Mouse (Mus musculus): Measurements from ENCODE around the gene Unc119.

Gene Unc119

DNA sequence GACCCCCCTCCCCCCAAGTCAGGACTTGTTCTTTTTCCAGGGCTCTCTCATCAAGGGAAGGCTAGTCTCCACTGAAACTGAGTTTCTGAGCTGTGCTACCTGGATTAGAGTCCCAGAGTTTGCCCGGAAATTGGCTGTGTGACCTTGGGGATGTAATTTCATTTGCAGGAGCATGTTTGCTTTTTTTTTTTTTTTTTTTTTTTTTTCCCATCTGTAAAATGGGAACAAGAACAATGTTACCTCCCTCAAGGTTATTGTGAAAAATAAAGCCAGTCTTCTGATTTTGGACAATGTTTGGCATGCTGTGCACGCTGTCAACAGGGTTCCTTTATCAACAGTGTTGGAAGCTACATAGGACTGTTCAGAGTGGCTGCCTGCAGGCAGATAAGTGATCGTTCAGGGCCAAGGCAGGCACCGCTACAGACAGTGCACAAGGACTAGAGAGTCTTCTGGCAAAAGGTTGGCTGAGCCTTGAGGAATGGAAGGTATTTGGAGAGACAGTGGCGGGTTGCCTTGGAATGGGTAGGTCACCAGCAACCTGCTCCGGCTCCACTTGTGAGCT, 1.1 kb downstream of the Unc119 start:
- DNase-seq (ENCODE audit: low spot score) = no peak

DNA sequence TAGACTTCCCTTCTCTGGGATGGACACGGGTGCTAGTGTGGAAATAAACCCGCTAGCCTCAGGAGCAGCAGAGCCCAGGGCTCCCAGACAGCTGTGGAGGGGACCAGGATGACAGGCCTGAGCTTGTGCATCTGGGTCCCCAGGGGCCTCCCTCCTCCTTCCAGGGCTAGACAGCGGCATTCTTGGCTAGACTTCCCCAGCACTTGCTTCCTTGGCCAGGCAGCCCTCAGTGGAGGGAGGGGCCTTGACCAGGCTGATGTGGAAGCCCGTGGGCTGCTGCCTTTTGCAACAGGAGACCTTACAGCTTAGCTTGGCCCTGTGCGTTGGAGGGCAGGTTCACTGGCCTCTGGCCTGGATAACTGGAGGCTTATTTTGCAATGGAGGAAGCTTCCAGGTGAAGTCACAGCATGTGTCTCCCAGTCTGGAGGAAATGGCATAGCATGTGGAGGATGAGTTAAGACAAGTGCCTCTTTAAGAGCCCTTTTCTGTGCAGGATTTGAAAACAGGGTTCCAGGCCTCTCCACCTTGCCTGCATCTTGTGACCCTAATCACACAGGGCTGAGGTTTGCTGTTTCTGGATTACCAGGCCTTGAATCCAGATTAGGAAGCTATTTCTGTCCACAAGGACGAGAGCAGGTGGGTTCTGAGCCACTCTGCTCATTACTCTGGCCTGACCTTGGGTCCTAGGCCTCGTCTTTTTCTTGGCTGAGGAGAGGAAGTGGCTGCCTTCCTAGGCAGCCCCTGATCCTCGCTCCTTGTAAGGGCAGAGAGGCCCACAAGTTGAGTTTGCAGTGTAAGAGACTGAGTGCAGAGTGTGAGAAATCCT, 1.8 kb downstream of the Unc119 start:
- peak; percentile 26 for DNase-seq (ENCODE audit: low spot score)

DNA sequence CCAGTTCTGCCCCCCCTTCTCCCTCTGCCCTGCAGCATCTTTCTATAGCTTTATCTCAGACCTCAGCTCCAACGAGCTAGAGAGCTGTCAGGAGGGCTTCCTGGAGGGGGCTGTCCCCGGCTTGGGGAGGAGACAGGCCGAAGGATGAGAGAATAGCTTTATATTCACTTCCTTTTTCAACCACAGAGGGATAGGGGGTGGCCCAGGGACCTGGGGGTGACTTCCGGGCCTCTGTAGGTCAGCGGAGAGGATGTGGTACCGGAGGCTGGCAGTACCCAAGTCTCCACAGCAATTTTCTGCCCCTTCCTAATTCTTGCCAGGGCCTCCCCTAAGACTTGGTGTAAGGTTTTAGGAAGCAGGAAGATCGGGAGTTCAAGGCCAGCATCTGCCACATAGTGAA, 2.5 kb downstream of the Unc119 start:
- no peak for DNase-seq (ENCODE audit: low spot score)

DNA sequence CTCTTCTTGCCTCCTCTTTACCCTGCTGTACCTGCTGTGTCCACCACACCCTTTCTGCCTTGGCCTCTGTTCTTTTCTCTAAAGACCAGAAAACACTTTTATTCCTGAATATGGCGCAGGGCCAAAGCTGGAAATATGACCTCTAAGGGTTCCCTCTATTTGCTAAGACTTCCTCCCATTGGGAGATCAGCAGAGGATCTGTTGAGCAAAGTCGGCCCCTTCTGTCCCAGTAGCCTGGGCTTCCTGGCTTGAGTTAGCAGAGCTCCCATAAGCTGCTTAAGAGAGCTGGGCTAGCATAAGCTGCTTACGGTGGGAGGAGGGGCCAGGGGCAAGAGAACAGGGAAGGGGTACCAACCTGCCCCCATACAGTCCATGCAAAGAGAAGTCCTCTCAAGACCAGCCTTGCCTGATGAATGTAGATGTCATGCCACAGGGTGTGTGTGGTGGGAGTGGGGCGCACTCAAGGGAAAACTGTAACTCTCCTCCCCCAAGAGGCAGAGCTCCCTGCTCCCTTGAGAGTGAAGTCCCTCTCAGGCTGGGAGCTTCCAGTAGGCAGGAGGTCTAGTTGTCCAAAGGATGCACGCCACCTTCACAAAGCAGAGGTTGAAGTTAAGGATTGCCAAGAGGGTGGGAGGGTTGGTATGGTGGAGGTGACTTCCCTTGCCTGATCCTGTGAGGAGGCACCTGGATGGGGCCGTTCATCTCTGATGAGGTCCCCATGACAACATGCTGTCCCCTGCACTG, 3.2 kb downstream of the Unc119 start:
- DNase-seq (ENCODE audit: low spot score) = no peak

- DNase-seq (ENCODE audit: low spot score) = peak; percentile 91
Measured at GRCm38 (mm10) chr11:78347070-78347754, 3.9 kb downstream of the Unc119 start.

GRCm38 (mm10) chr11:78347908-78348307, 4.6 kb downstream of the Unc119 start:
- DNase-seq (ENCODE audit: low spot score) = no peak

- DNase-seq (ENCODE audit: low spot score) = peak; percentile 31
Measured at GRCm38 (mm10) chr11:78348474-78348873, 5.2 kb downstream of the Unc119 start.

DNA sequence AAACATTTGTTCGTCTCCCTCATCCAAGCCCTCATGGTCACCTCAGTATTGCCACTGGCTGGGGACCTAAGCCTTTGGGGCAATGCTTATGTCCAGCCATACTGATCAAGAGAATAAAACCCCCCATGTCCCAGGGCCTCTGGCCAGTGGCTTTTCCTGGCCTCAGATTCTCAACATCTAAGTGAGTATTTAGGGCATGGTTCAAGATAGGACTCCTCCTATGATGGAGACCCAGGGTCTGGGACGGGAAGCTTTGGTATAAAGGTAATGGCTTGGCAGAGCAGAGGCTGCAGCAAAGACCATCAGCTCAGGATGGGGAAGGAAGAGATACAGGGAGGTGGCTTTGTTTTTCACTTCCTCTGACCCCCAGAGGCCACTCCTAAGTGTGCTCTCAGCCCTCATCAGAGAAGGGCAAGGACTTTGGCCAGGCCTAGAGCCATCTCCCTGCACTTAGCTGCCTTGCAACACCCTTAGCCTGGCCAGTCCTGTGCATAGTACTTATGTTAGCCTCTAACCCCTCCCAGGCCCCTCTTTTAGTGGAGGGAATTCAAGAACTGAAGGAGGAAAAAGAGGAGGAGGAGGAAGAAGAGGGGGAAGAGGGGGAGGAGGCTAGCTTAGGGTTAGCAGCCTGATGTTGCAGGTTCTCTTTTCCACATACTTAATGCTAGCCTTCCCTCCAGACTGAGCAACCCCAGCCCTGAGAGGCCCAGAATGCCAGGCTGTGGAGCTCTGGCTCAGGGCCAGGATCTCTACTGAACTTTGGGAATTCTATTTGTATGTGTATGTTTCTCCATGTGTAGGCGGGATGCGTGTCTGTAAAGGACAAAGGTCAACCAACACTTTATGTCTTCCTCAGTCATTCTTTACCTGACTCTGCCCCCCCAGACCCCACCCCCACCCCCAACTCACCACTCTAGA, 6.4 kb downstream of the Unc119 start:
- DNase-seq (ENCODE audit: low spot score) = no peak

- no peak for DNase-seq (ENCODE audit: low spot score)
Measured at GRCm38 (mm10) chr11:78353081-78353480, 9.8 kb downstream of the Unc119 start.

DNA sequence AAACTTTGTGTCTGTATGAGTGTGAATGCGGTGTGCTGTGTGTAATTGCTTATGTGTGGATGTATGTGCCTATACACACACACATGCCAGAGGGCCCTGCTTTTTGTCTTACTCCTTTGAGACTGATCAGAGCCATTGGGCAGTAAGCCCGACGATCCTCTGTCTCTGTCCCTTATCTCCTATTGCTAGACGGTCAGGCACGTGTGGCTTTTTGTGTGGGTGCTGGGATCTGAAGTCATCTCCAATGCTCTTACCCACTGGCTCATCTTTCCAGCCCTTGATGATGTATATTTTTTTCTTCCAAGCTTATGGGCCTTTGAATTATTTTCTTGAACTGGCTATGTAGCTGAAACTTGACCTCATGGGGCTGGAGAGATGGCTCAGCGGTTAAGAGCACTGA, 11.6 kb downstream of the Unc119 start:
- no peak for DNase-seq (ENCODE audit: low spot score)

DNA sequence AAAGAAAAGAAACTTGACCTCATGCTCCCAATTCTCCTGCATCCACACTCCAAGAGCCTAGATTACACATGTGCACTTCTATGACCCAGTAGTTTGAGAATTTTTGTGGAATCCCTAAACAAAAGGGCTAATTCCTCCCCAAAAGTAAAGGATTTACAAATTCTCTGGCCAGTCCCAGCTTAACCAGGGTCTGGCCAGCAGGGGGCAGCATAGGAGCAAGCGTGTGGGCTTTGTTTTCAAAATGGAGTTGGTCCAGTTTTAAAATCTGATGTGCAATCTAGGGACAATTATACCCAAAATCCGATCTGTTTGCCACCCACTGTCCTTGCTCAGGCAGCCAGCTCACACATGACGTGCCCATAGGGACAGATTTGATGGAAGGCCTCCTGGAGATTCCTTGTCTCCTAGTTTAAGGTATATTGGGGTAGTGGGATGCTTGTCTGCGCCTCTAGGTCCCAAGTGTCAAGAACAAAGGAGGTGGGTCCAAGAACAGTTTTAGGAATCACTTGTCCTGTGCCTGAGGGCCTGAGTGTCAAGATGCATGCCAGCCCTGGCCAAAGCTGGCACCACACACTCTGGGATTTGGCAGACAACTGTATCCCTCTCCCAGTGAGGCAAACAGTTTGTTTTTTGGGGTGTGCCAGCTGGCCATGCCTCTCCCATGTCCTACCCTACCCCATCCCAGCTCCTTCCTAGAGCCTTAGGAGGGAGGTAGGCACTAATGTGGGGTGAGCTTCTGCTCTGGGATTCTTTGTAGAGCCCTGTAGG, 12.4 kb downstream of the Unc119 start:
- DNase-seq (ENCODE audit: low spot score) = peak; percentile 85

- DNase-seq (ENCODE audit: low spot score) = peak; percentile 58
Measured at GRCm38 (mm10) chr11:78358330-78359007, 15.2 kb downstream of the Unc119 start.

DNA sequence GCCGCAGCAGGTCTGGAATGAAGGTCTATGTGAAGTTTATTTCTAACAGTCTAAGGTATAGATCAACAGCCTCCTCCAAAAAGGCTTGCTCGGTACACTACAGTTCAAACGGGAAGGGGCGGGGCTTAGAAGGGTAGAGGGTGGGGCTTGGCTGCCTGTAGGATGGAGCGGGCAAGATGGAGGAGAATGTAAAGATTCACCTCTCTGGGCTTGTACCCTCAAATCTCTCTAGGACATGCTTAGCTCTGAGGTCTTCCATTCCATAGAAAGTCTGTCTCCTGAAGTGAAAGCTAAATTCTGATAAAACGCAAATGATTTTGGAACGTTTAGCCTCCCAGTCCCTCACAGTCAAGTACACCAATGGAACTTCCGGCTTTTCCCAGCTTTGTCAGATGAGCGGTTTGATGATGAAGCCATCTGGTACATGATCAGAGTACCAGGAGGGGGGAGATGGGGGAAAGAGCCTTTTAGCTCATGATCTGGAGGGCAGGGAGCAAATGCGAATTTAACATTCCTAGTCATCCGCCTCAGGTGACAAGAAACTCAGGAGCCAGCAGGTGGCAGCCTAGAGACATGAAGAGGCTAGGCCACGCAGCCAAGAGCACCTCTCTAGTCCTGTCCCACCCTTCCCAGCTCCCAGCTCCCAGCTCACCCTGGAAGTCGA, 17.0 kb downstream of the Unc119 start:
- peak; percentile 92 for DNase-seq (ENCODE audit: low spot score)

DNA sequence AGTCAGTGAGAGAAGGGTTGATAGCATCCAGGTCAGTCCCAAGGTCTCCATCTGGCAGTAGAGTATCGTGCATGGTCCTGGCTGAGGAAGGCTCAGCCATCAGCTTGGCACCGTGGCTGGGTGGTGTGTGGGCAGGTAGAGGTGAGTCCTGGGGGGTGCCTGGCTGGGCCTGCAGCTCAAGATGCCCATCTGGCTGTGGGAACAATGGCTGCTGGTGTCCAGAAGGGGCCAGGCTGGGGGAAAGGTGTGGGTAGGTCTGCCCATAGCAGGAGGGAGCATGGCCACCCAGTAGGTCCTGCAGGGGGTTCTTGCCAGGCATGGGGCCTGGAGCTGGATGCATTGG, 17.5 kb downstream of the Unc119 start:
- DNase-seq (ENCODE audit: low spot score) = no peak

DNA sequence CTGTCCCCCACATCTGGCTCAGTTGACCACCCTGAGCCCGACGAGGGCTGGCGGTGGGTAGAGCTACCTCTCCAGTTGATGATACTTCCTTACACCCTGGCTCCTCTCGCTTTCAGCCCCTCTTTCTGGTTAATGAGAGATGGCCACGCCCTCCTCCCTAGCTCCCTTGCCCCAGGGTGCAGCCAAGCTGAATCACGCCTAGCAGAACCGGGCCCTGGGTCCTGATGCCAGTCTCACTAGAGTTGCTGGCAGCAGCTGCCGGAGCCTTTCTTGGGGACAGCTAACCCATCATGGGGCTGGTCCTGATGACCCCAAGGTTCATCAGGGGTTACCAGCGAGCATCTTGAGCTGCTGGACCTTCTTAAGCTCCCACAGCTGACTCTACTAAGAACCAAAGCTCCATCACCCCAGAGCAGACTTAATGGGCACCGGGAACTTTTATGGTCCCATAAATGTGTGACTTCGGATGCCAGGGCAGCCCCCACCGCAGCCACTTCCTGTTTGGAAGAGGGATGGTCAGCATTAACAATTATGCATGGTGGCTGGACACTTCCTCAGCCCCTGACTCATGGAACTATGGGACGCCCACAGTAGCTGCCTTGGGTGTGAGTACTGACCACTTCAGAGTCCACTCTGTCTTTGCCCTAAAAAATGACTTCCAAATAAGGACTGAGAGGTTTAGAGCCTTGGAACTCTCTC, 20.2 kb downstream of the Unc119 start:
- no peak for DNase-seq (ENCODE audit: low spot score)

DNA sequence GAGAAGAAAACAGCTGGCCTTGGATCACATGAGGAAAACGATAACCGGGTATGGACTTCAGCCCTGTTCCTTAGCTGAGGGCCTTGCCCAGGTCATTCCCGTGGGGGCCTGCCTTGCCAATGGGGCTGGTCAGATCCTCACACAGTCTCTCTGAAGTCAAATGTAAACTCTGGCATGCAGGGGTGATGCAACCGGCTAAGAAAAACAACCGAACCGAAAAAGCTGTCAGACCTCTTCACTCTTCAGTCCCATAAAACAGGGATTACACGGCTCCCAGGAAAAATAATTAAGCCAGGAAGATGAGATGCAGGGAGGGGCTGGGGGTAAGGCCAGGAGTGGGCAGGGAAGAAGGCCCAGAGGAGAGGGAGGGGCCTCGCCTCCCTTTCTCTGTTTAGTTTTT, 20.8 kb downstream of the Unc119 start:
- no peak for DNase-seq (ENCODE audit: low spot score)

- no peak for DNase-seq (ENCODE audit: low spot score)
Measured at GRCm38 (mm10) chr11:78367456-78368225, 24.4 kb downstream of the Unc119 start.

DNA sequence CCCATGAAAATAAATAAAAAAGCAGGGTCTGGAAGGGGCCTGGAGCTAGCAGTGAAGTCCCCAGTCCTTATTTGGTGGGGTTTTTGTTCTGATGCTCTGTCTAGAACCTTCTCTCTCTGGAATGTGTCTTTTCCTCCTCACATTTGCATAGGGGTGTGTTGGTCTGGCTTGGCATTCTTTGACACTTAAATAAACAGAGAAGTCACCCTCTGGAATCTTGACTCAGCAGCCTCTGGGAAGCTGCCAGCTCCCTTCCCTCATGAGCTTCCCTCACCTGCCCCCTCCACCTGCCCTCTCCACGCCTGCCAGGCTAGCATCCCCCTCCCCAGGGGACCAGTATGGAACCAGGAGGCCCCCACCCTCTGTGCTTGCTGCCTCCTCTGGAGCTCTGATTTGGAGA, 27.1 kb downstream of the Unc119 start:
- no peak for DNase-seq (ENCODE audit: low spot score)

All from embryo, embryonic 10.5 days (tissue).